Mouse (Mus musculus): ENCODE measurements around the gene Slc25a19. TPM values are rescaled to one million over a fixed set of nuclear protein-coding genes. Genes with fewer than 3 reads are reported as not detected.
"Not testable (repeated sequence)": the region's sequence is repeated elsewhere in the genome, so short reads cannot be mapped to it uniquely, and the experiment has no call there.

The Slc25a19 gene
- 100 to 1,000 TPM; 169 to 231 TPM for total RNA-seq (2021)
- long read RNA-seq, experiment 1, transcript Slc25a19-201 (7 exons, 2,307 nt): major isoform, 189 of 285 reads
- long read RNA-seq, experiment 1, partial matches to known transcripts: 57 of 285 reads
- long read RNA-seq, experiment 1, other reads (novel, unspliced or antisense): 36 of 285 reads
- long read RNA-seq, experiment 2, transcript Slc25a19-201 (7 exons, 2,307 nt): major isoform, 175 of 245 reads
- long read RNA-seq, experiment 2, partial matches to known transcripts: 29 of 245 reads
- long read RNA-seq, experiment 2, other reads (novel, unspliced or antisense): 41 of 245 reads

- DNase-seq: peak; percentile 99
Measured at GRCm38 (mm10) chr11:115627705-115628464, at the start of gene Slc25a19. TSS of gene Slc25a19 (minus strand) at chr11:115628295.

- DNase-seq: no peak
Measured at GRCm38 (mm10) chr11:115677511-115677910, 49.4 kb upstream of the Slc25a19 start.

GRCm38 (mm10) chr11:115676738-115677137 lies 48.6 kb upstream of the Slc25a19 start:
- no peak for DNase-seq

DNA sequence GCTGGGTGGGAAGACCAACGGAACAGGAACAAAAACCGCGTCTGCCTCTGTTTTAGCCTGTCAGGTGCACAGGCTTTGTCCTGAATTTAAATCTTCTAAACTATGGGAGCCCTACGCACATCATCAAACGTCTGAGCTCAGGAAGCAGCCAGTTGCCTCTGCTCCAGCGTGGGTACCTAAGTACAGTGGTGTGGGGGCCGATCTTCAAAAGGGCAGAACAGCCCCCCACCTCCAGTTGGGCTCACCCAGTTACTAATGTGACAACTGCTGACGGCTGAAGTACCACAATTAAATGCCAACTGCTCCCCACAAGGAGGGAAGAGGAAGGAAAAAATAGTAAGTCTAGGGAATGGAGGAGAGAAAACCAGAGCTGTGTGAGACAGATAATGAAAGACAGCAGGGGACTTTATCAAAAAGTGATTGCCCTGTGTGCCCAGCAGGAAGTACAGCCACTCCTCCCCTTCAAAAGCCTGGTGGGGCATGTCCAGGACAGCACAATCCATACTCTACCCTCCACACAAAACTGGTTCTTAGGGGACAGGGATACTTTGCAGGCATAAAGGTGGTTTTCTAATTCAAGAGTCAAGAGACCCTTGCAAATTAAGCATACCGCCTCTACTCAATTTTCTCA lies 46.3 kb upstream of the Slc25a19 start:
- no peak for DNase-seq

DNA sequence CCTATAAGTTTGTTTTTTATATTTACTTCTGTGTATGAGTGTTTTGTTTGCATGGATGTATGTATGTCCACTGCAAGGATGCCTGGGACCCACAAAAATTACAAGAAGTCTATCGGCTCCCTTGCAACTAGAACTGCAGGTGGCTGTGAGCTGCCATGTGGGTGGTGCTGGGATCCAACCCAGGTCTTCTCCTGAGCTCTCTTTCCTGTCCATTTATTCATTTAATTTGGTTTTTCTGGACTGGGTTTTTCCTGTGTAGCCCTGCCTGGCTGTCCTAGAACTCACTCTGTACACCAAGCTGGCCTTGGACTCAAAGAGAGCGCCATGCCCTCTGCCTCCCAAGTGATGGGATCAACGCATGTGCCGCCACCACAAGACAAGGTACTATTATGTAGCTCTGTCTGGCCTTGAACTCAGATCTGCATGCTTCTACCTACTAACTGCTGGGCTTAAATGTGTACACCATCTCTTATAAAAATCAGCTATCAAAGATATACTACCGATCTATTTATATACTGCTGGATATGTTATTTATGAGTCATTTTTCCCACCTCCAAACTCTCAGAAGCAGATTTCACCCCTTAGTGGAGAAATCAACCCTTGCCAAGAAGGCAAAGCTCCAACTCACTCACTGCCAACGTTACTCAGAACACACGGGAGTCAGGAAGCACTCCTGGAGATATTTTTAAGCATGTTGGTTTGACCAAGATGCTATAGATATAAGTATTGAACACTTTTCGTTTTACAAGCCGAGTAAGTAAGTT lies 45.6 kb upstream of the Slc25a19 start:
- DNase-seq: no peak

DNA sequence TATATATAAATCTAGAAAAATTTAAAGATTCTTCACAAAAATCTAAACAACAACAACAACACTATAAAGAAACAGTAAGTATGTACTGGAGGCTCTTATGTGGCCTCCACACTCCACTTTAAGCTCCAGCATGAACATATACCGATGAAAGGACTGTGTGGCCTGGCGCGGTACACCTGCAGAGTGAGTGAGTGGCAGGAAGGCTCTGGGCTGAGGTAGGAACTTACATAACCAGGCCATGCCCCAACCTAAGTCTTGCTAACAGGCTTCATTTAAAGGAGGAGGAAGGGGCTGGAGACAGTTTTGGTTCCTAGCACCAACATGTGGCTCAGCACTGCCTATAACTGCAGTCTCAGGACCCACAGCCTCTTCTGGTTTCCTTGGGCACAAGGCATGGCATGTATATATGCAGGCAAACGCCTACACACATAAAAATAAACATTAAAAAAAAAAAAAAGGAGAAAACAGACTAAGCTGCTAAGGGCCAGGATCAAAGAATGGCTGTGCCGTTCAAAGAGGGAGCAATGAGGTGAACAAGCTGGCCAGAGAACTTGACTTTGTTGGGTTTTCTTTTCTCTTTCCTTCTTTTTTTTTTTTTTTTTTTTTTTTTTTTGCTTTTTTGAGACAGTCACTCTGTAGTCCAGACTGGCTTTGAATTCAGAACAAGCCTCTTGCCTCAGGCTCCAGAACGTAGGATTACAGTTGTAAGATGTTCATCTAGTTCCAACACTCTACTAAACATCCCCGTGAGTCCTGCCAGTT lies 44.3 kb upstream of the Slc25a19 start:
- DNase-seq: no peak

GRCm38 (mm10) chr11:115670451-115671050 lies 42.5 kb upstream of the Slc25a19 start:
- DNase-seq: no peak

- DNase-seq: no peak
Measured at GRCm38 (mm10) chr11:115663676-115664335, 35.7 kb upstream of the Slc25a19 start.

GRCm38 (mm10) chr11:115660376-115660775 lies 32.3 kb upstream of the Slc25a19 start:
- no peak for DNase-seq

GRCm38 (mm10) chr11:115658521-115658920 lies 30.4 kb upstream of the Slc25a19 start:
- no peak for DNase-seq

GRCm38 (mm10) chr11:115654128-115654527 lies 26.0 kb upstream of the Slc25a19 start:
- no peak for DNase-seq

DNA sequence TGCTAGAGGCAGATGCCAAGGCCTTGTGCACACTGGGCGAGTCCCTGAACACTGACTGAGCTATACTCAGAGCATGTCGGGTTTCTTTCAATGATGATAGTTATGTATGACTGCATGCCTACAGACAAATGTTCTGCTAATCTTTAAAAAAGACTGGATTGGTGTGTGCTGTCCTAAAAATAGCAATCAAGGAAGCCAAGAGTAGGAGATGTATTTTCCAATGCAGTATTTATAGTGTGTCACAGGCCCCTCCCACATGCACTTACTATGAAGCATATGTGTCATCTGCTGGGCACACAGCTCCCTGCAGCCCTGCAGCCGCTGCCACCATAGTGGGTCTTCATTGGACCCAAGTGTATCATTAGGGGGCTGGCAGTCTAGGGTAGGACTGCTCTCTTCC lies 25.1 kb upstream of the Slc25a19 start:
- no peak for DNase-seq

DNA sequence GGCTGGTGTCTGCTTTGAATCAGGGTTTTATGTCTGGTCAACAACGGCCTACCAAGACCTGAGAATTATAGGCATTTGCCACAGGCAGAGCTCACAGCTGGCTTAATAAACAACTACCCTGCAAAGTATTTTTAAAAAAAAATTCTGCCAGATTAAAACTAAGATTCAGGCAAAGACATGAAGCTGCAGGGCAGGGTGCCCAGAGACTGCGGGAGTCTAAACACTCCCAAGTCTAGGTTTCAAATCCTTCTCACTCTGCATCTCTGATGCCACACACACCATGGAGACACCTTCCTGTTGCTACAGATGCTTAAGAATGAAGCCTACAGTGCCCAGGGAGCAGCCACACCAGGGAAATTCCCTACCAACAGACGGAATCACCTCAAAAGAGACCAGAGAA lies 23.6 kb upstream of the Slc25a19 start:
- no peak for DNase-seq

DNA sequence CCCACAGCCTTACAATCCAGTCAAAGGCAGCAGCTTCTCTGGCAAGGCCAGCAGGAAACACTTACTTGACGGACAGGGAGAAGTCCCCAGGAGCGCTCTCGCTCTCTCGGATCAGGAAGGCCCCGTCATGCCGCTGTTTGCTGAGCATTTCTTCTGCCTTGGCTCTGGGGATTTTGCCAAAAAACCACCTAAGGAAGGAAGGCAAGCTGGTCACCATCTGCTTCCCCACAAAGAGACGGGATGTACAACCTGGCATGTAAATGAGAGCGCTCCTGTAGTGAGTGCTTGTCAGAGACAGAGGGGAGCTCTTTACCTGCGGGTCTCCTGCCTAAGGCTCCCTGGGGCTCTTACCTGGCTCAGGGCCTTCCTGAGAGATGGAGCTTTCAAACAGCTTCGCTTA lies 21.6 kb upstream of the Slc25a19 start:
- DNase-seq: no peak

DNA sequence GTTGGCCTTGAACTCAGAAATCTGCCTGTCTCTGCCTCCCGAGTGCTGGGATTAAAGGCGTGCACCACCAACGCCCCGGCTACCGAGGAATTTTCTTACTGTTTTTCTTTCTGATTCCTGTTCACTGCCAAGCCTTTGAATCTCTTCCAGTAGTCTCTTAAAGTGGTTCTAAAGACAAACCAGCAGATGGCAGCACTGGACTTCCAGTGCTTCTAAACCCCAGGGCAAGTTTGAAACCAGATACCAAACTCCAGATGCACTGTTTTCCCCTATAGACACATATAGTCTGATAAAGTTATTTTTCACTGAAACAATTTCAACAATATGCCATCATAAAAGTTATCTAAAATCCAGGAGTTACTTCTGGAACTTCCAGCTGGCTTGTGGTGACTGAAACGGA lies 19.4 kb upstream of the Slc25a19 start:
- DNase-seq: peak; percentile 70

DNA sequence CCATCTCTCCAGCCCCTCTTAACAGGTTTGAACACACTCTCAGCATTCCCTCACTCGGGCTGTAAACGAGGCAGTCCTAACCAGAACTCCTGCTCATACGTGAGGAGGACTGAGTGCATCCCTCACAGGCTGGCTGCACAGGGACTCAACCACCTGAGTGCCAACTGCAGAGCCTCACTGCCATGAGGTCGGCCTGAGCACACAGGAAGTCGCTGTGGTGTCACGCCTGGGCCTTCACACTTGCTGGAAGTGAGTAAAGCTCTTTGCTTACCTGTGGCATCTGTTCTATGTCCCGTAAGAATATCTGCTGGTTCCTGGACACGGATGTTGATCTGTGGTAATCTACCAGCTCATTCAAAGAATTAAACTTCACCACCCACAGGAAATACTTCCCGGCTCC lies 18.3 kb upstream of the Slc25a19 start:
- DNase-seq: no peak

DNA sequence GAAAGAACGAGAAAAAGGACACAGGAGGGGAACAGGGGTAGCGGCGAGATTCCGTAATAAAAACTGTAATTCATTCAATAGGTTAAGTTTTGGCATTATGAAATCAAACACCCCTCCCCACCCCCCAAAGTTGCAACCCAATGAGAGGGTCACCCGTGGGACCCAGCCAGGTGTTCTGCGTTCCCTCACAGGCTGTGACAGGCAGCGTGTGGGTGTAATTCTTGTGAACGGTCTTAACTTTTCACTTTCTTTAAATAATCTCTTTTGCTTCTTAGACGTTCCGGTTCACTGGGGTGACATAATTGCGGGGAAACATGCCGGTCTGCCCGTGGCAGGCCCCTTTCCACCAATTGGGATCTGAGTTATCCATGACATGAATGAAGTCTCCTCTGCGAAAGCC lies 17.4 kb upstream of the Slc25a19 start:
- not testable (repeated sequence) for DNase-seq

- no peak for DNase-seq
Measured at GRCm38 (mm10) chr11:115644308-115644707, 16.2 kb upstream of the Slc25a19 start.

DNA sequence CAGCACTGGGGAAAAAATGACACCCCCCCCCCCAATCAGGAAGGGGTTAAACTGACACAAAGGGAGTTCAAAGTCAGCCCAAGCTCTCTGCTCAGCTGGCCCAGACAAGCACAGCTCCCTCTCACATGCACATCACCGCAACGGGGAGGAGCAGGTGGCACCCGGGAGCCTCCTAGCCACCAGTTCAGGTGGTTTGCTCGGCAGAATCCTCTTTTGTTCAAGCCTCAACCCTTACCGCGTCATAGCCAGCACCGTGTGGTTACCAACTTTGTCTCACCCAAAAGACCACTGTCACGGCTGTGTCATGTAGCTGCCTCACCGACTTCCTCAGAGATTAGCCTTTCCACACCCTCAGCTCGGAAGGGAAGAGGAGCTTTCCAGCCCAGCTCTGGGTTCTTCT lies 15.2 kb upstream of the Slc25a19 start:
- DNase-seq: no peak

DNA sequence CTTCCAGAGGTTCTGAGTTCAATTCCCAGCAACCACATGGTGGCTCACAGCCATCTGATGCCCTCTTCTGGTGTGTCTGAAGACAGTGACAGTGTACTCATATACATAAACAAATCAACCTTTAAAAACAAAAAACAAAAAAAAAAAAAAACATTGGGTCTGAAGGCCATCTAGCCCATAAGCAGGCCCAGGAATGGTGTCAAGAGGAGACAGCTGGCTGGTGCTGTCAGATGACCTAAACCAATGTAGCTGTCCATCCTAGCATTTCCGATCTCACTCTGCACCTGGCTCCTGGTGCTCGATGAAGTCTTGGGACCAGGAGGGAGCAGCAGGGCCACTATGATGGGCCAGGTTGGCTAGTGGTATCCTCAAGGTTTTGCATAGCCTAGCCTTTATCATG lies 14.6 kb upstream of the Slc25a19 start:
- no peak for DNase-seq

DNA sequence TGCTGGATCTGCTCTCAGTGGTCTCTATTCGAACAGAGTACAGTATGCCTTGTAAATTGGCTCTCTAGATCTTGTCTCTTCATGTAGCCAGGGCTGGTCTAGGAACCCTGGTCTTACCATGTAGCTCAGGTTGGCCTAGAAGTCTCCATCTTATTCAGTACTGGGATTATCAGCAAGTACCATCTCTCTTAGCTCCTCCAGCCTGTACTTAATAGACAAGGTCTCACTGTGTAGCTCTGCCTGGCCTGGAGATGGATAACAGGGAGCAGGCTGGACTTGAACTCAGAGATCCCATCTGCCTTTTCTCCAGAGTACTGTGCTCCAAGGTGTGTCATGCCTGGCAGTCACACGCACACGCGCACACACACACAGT lies 13.6 kb upstream of the Slc25a19 start:
- DNase-seq: no peak

Data from adrenal gland, postnatal 10 days (tissue).